Mouse (Mus musculus) stomach, embryonic 14.5 days (tissue): Measurements from ENCODE around the gene Proca1. TPM values are rescaled to one million over a fixed set of nuclear protein-coding genes. Genes with fewer than 3 reads are reported as not detected.

Experiments used
- ATAC-seq: fragments of 200-750 bp; cut with Nextera tagmentation; 2 replicates; pipeline ENCODE4 v1.8.0; 2017; ENCODE audit warnings: low read depth, moderate TSS enrichment; ENCODE audit not compliant: insufficient number of reproducible peaks, insufficient read depth, low FRiP score
- H3K27ac ChIP-seq: fragments of 300-500 bp; sonication (generic); 2 replicates; pipeline ENCODE4 v1.5.1; 2014; ENCODE audit warnings: mild to moderate bottlenecking, low read length, moderate library complexity, mixed read lengths
- H3K27me3 ChIP-seq: fragments of 300-500 bp; sonication (generic); 2 replicates; pipeline ENCODE4 v1.6.1; 2014; ENCODE audit warnings: low read length, control low read depth, mixed read lengths; ENCODE audit not compliant: control insufficient read depth, insufficient read depth
- H3K36me3 ChIP-seq: fragments of 300-500 bp; sonication (generic); 2 replicates; pipeline ENCODE4 v1.6.1; 2014; ENCODE audit warnings: mild to moderate bottlenecking, control low read depth, low read length, moderate library complexity, mixed read lengths; ENCODE audit not compliant: control insufficient read depth, insufficient read depth
- H3K4me1 ChIP-seq: fragments of 300-500 bp; sonication (generic); 2 replicates; pipeline ENCODE4 v1.6.1; 2014; ENCODE audit warnings: low read length, control low read depth, mixed read lengths; ENCODE audit not compliant: control insufficient read depth, insufficient read depth
- H3K4me2 ChIP-seq: fragments of 300-500 bp; sonication (generic); replicated peaks from 2 replicates; pipeline ENCODE4 v1.6.1; 2014; ENCODE audit warnings: low read depth, low read length, control low read depth
- H3K4me3 ChIP-seq: fragments of 300-500 bp; sonication (generic); 2 replicates; pipeline ENCODE4 v1.5.1; 2014; ENCODE audit warnings: low read depth, low read length, control low read depth
- H3K9ac ChIP-seq: fragments of 300-500 bp; sonication (generic); replicated peaks from 2 replicates; pipeline ENCODE4 v1.6.1; 2014; ENCODE audit warnings: low read depth, mild to moderate bottlenecking, control low read depth, low read length, moderate library complexity, mixed read lengths
- H3K9me3 ChIP-seq: fragments of 300-500 bp; sonication (generic); 2 replicates; pipeline ENCODE4 v1.6.1; 2016; ENCODE audit warnings: low read depth, low read length, control low read depth; ENCODE audit not compliant: control insufficient read depth
- whole genome bisulfite sequencing: fragments of 180-500 bp; shearing (Covaris S2); extraction: QIAGEN DNeasy Blood & Tissue Kit; methylation state at CpG from one replicate; pipeline ENCODE4 v1.1.7; 2014; 5-methylcytosine and 5-hydroxymethylcytosine counted together
- polyA plus RNA-seq: library from polyadenylated mRNA; unstranded; fragments of >200 nt; fragmentation: Nextera tagmentation; extraction: Ambion mirVana; gene quantifications from 2 replicates; pipeline ENCODE4 v1.2.1, GENCODE M21; 2014

Proca1 gene
- polyA plus RNA-seq, 1 experiment from 2014 or later: 2.7 TPM

DNA sequence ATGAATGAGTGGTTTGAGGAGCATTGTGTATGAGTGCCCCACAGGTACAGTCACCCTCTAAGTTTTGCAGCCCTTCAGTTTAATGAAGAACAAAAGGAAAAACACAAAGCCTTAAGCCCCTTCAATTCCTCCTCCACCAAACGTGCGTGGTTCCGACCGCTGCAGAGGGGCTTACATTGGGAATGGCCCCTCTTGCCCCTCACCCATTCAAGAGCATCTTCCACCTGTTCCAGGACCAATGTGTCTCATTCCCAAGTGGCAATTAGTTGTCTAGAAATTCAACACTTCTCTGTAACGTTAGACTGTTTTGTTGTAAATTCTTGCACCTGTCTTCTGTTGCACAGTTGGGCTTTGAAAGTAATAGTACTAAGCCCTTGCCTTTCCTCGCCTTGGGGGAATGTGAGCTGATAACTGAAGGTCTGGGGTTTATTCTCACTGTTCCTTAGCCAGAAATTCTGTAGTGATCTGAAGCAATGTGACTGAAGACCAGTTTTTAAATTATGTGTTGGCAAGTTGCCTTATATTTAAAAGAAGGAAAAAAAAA lies 37.0 kb upstream of the Proca1 start:
- Histone ChIP-seq H3K4me1 (no peaks in the 10 kb centered on the region; the same call in 1 of the 2 replicates), H3K36me3 (peaks cover 75% of the 10 kb centered on the region), H3K9me3 (no peaks in the 10 kb centered on the region), H3K4me3 (no peak overlapping the region), H3K27ac (no peak overlapping the region), H3K9ac (no peak overlapping the region), H3K4me2 (no peak overlapping the region), H3K27me3 (no peaks in the 10 kb centered on the region)
- 71% methylated on average over 6 of the region's 6 CpGs for WGBS
- no peak for ATAC-seq

DNA sequence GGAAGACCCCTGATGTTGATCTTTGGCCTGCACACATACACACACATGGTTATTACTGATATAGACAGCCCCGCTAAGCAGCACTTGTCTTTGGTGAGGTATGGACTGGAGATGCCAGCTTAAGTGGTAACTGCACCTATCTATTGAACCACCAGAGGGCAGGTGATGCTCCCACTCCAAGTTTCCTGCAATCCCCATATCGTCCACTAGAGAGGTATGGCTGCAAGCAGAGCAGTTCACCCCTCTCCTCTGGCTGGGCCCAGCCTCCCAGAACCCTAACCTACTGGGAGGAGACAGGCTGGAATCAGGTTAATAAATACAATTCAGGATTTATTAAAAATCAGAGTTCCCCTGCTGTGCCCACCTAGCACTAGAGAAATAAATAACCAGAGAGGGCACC lies 34.1 kb upstream of the Proca1 start:
- H3K4me2 ChIP-seq: no peak overlapping the region
- H3K4me3 ChIP-seq: no peak overlapping the region
- peaks cover 91% of the 10 kb centered on the region for H3K36me3 ChIP-seq
- no peak for ATAC-seq
- no peaks in the 10 kb centered on the region for H3K9me3 ChIP-seq
- no peak overlapping the region for H3K9ac ChIP-seq
- H3K4me1 ChIP-seq: peaks cover 19% of the 10 kb centered on the region
- H3K27ac ChIP-seq: no peak overlapping the region
- 8% methylated on average over 2 of the region's 2 CpGs for WGBS
- no peaks in the 10 kb centered on the region for H3K27me3 ChIP-seq

DNA sequence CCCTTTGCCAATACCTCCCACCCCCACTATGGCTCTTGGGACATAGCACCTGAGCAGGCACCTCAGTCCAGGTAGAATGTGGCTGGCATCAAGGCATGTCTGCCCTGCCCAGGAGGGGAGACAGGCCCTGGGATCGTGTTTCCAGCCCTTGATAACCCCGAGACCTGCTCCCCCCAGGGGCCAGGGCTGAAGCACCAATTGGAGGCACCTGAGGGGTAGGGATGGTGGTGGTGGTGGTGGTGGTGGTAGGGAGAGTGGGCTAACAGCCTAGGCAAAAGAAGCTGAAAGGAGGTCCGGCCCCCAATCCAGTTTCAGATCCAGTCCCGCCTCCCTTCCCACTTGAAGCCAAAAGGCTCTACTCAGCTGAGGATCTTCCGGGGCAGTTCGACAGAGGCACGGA lies 33.6 kb upstream of the Proca1 start:
- H3K9me3 ChIP-seq: no peaks in the 10 kb centered on the region
- 66% methylated on average over 7 of the region's 7 CpGs for WGBS
- H3K27me3 ChIP-seq: no peaks in the 10 kb centered on the region
- H3K9ac ChIP-seq: no peak overlapping the region
- peaks cover 86% of the 10 kb centered on the region for H3K36me3 ChIP-seq
- ATAC-seq: no peak
- no peak overlapping the region for H3K4me2 ChIP-seq
- no peak overlapping the region for H3K27ac ChIP-seq
- peaks cover 19% of the 10 kb centered on the region for H3K4me1 ChIP-seq
- H3K4me3 ChIP-seq: no peak overlapping the region

DNA sequence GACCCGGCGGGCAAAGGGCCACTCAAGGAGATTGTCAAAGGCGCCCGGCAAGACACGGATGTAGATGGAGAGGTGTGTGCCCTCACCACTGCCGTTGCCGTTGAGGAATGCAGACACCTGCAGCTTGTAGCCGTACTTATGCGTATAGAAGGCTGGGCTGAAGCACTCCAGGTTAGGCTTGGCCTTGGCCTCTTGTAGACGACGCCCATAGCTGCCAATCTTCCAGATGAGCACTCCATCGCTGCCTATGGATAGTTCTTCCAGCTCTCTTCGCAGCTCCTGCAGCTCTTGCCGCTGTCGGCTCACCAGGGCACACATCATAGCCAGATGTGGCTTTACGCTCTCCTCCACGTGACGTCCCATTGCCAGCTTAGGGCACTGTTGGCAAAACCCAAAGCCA lies 33.0 kb upstream of the Proca1 start:
- Histone ChIP-seq H3K9me3 (no peaks in the 10 kb centered on the region), H3K27me3 (no peaks in the 10 kb centered on the region), H3K27ac (no peak overlapping the region), H3K4me3 (no peak overlapping the region), H3K4me2 (no peak overlapping the region), H3K9ac (no peak overlapping the region), H3K4me1 (peaks cover 19% of the 10 kb centered on the region), H3K36me3 (peaks cover 80% of the 10 kb centered on the region)
- 82% methylated on average over 18 of the region's 18 CpGs for WGBS
- ATAC-seq: no peak

DNA sequence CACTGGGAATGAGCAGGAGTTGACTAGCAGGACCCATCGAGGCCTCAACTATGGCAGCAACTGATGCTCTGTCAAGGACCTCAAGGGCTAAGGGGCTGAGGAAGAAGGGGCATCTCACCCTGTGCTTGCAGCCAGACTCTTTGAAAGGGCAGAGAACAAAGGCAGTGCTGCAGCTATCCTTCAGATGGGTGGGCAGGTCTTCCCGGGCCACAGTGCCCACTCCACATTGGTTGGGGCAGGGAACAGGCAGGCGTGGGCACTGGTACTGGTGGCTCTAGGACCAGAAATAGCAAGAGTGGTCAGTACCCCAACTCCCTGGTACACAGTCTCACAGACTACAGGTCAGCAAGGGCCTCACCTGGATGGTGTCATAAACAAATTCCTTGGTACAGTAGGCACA lies 32.5 kb upstream of the Proca1 start:
- 84% methylated on average over 3 of the region's 3 CpGs for WGBS
- no peak for ATAC-seq
- no peak overlapping the region for H3K27ac ChIP-seq
- no peak overlapping the region for H3K4me2 ChIP-seq
- H3K9me3 ChIP-seq: no peaks in the 10 kb centered on the region
- no peak overlapping the region for H3K9ac ChIP-seq
- peaks cover 75% of the 10 kb centered on the region for H3K36me3 ChIP-seq
- H3K4me1 ChIP-seq: peaks cover 20% of the 10 kb centered on the region
- H3K4me3 ChIP-seq: no peak overlapping the region
- no peaks in the 10 kb centered on the region for H3K27me3 ChIP-seq

DNA sequence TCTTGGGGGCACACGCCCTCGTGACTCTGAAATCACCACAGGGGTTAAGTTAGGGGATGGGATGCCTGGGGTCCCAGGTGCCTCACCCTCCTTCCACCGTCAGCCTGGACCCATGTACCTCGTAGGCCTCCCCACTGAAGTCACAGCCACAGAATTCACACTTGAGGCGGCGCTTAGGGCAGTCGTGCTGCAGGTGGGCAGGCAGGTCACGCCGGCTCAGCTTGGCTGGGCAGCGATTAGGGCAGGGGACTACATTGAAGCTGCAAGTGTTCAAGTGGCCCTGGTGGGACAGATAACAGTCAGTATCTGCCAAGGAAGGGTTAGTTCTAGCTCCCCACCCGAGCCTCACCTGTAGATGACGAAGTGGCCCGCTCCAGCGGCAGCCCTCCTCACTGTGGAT lies 32.0 kb upstream of the Proca1 start:
- Histone ChIP-seq H3K27ac (no peak overlapping the region), H3K4me3 (no peak overlapping the region), H3K4me2 (no peak overlapping the region), H3K27me3 (no peaks in the 10 kb centered on the region), H3K9me3 (no peaks in the 10 kb centered on the region), H3K4me1 (peaks cover 25% of the 10 kb centered on the region), H3K36me3 (peaks cover 70% of the 10 kb centered on the region), H3K9ac (no peak overlapping the region)
- WGBS: 88% methylated on average over 14 of the region's 14 CpGs
- ATAC-seq: no peak

DNA sequence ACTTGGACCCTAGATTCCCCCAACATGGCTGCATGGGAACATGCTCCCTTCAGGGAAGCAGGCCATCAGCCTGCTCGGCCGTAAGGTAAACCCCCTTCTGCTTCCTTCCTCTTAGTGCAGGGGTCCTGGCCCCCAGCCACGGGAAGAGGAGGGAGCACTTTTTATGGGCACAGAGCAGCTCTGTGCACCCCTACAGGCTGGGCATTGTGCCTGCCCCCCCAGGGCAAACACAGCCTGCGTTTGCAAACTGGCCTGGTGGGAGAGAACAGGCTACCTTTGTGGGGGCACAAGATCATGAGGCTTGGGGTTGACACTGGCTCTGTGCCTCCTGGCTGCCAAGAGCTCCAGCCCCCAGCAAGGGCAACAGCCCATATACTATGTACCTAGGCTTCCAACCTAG lies 31.2 kb upstream of the Proca1 start:
- no peak overlapping the region; the same call in 1 of the 2 replicates for H3K4me2 ChIP-seq
- ATAC-seq: no peak
- H3K4me1 ChIP-seq: peaks cover 33% of the 10 kb centered on the region
- no peak overlapping the region for H3K9ac ChIP-seq
- no peaks in the 10 kb centered on the region for H3K9me3 ChIP-seq
- 57% methylated on average over 4 of the region's 4 CpGs for WGBS
- peak overlapping the region; percentile 21; the same call in 1 of the 2 replicates for H3K27ac ChIP-seq
- H3K36me3 ChIP-seq: peaks cover 62% of the 10 kb centered on the region
- no peaks in the 10 kb centered on the region for H3K27me3 ChIP-seq
- 0 out of 2 replicates have a peak overlapping the region, but pooled peaks have one; percentile 98 for H3K4me3 ChIP-seq

DNA sequence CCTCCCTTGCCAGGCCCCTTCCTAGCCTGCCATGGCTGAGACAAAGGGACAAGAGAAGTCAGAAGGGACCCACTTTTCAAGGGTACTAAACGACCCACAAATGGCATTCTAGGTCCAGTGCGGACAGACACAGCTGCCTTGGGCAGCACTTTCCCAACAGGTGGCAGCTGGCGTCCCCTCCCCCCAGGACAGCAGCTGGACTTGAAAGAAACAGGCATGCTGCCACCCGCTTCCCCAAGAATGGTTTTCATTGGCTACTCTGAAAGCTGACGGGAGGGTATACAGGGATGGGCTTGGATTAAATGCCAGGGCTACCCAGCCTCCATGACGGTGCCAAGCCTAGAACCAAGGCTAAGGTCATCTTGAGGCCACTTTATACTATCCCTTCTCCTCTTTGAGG lies 30.7 kb upstream of the Proca1 start:
- no peaks in the 10 kb centered on the region for H3K27me3 ChIP-seq
- ATAC-seq: no peak
- WGBS: 51% methylated on average over 6 of the region's 6 CpGs
- peaks cover 57% of the 10 kb centered on the region for H3K36me3 ChIP-seq
- peaks cover 33% of the 10 kb centered on the region for H3K4me1 ChIP-seq
- no peaks in the 10 kb centered on the region for H3K9me3 ChIP-seq
- peak overlapping the region; percentile 82 for H3K4me2 ChIP-seq
- H3K27ac ChIP-seq: peak overlapping the region; percentile 21; the same call in 1 of the 2 replicates
- peak overlapping the region; percentile 98; the same call in 1 of the 2 replicates for H3K4me3 ChIP-seq
- no peak overlapping the region for H3K9ac ChIP-seq

DNA sequence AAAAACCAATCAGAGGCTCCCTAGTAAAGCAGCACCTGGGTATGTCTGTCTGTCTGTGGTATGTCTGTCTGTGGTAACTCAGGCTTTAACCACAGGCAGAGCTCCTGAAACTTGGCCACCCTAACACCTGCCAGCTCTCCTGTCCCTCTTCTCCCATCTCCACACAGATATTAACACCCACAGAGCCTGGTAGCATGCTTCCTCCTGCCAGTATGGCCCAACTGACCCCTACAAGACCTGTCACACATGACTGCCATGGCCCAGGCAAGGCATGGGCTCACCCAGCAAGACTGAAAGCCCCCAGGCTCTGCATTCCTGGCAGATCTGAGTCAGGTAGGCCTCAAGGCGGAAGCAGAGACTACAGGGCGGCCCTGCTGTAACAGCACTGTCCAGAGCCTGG lies 30.1 kb upstream of the Proca1 start:
- 54% methylated on average over 2 of the region's 2 CpGs for WGBS
- Histone ChIP-seq H3K9me3 (no peaks in the 10 kb centered on the region), H3K27ac (peak overlapping the region; percentile 99), H3K4me3 (peak overlapping the region; percentile 98), H3K36me3 (peaks cover 51% of the 10 kb centered on the region), H3K4me1 (peaks cover 33% of the 10 kb centered on the region), H3K27me3 (no peaks in the 10 kb centered on the region), H3K4me2 (peak overlapping the region; percentile 82), H3K9ac (peak overlapping the region; percentile 97)
- no peak for ATAC-seq
